Mouse (Mus musculus): ENCODE data around the gene Cpm. TPM values are rescaled to one million over a fixed set of nuclear protein-coding genes. Genes with fewer than 3 reads are reported as not detected.
"Not testable (repeated sequence)": the region's sequence is repeated elsewhere in the genome, so short reads cannot be mapped to it uniquely, and the experiment has no call there.

The Cpm gene
- polyA plus RNA-seq, 2 experiments, result 3.9 to 9.1 TPM

GRCm38 (mm10) chr10:117735396-117735795, 106.1 kb downstream of the Cpm start:
- not testable (repeated sequence) for H3K9me3 ChIP-seq (ENCODE audit: control insufficient read depth, low read length); DNase-seq (ENCODE audit: low read depth in 3 of 3, low spot score in 3 of 3); H3K4me2 ChIP-seq (ENCODE audit: low read depth); H3K36me3 ChIP-seq (replicated peaks; ENCODE audit: control insufficient read depth, insufficient read depth, low read depth); ATAC-seq (ENCODE audit: insufficient read depth); H3K4me3 ChIP-seq (ENCODE audit: insufficient read depth in 1 of 2, low read depth in 2 of 2, low read length in 2 of 2); H3K27ac ChIP-seq; H3K27me3 ChIP-seq (ENCODE audit: control insufficient read depth, insufficient read depth, low read length); H3K9ac ChIP-seq (replicated peaks)
- 71% methylated on average over 11 of the region's 12 CpGs for WGBS (ENCODE audit: insufficient replicate concordance)
- H3K4me1 ChIP-seq (replicated peaks; ENCODE audit: control insufficient read depth in 2 of 2, insufficient read depth in 2 of 2, low read length in 1 of 2), result peaks cover 15 to 28% of the 10 kb centered on the region in 2 experiments

- TF ChIP-seq EP300 (IDR thresholded peaks at IDR 0.05; ENCODE audit: low read depth) (no peak), CTCF (IDR thresholded peaks at IDR 0.05; ENCODE audit: low read depth) (no peak)
- Histone ChIP-seq H3K4me1 (replicated peaks; ENCODE audit: control insufficient read depth in 2 of 2, insufficient read depth in 2 of 2, low read length in 1 of 2) (peaks cover 11 to 20% of the 10 kb centered on the region in 2 experiments), H3K9me3 (ENCODE audit: control insufficient read depth, low read length) (no peaks in the 10 kb centered on the region), H3K36me3 (replicated peaks; ENCODE audit: control insufficient read depth, insufficient read depth, low read depth) (no peaks in the 10 kb centered on the region), H3K4me2 (ENCODE audit: low read depth) (no peak overlapping the region), H3K4me3 (ENCODE audit: insufficient read depth in 1 of 2, low read depth in 2 of 2, low read length in 2 of 2) (no peak overlapping the region), H3K27ac (no peak overlapping the region), H3K27me3 (ENCODE audit: control insufficient read depth, insufficient read depth, low read length) (no peaks in the 10 kb centered on the region), H3K9ac (replicated peaks) (no peak overlapping the region)
- WGBS (ENCODE audit: insufficient replicate concordance), result 70% methylated on average over 5 of the region's 5 CpGs
- DNase-seq (ENCODE audit: low read depth in 3 of 3, low spot score in 3 of 3), result no peak
- no peak for ATAC-seq (ENCODE audit: insufficient read depth)
These were observed 107.3 kb downstream of the Cpm start for GRCm38 (mm10) chr10:117736573-117736972.

Other genes with a start within 250 kb of the Cpm start
- 22.8 and 27.5 TPM in 2 replicates for gene Cpsf6, start 249.5 kb upstream of the Cpm start, polyA plus RNA-seq (2012; rRNA removed)
- 51.7 and 54.5 TPM in 2 replicates for gene Cpsf6, start 249.5 kb upstream of the Cpm start, polyA plus RNA-seq (2014; fragmentation: Nextera tagmentation; extraction: Ambion mirVana)
- 14.4 and 20.0 TPM in 2 replicates for gene Mdm2, start 81.3 kb downstream of the Cpm start, polyA plus RNA-seq (2012; rRNA removed)
- gene Mdm2, start 81.3 kb downstream of the Cpm start, polyA plus RNA-seq (2014; fragmentation: Nextera tagmentation; extraction: Ambion mirVana), result 12.8 and 13.9 TPM in 2 replicates
- gene Slc35e3, start 116.9 kb downstream of the Cpm start, polyA plus RNA-seq (2012; rRNA removed), result 1.7 TPM in 2 replicates
- gene Slc35e3, start 116.9 kb downstream of the Cpm start, polyA plus RNA-seq (2014; fragmentation: Nextera tagmentation; extraction: Ambion mirVana), result 1.3 and 1.5 TPM in 2 replicates
- gene Nup107, start 163.2 kb downstream of the Cpm start, polyA plus RNA-seq (2012; rRNA removed), result 14.9 and 28.8 TPM in 2 replicates
- gene Nup107, start 163.2 kb downstream of the Cpm start, polyA plus RNA-seq (2014; fragmentation: Nextera tagmentation; extraction: Ambion mirVana), result 45.0 and 46.8 TPM in 2 replicates
- 31.0 and 46.7 TPM in 2 replicates for gene Rap1b, start 216.5 kb downstream of the Cpm start, polyA plus RNA-seq (2012; rRNA removed)
- gene Rap1b, start 216.5 kb downstream of the Cpm start, polyA plus RNA-seq (2014; fragmentation: Nextera tagmentation; extraction: Ambion mirVana), result 101 and 108 TPM in 2 replicates

All from liver, embryonic 14.5 days (tissue).